Mouse (Mus musculus) heart, adult 2 months (tissue): ENCODE measurements around the gene Syngr2.

Experiments
- CTCF ChIP-seq: fragments of 200-600 bp; IDR thresholded peaks from 2 replicates; pipeline ENCODE4 v1.8.1; 2022; ENCODE audit warnings: antibody characterized with exemption, mild to moderate bottlenecking, moderate library complexity
- POLR2A ChIP-seq: fragments of 200-500 bp; IDR thresholded peaks from 2 replicates; pipeline ENCODE4 v1.6.1; 2011; ENCODE audit warnings: mild to moderate bottlenecking, low read depth, low read length, control low read depth; ENCODE audit not compliant: insufficient read depth

DNA sequence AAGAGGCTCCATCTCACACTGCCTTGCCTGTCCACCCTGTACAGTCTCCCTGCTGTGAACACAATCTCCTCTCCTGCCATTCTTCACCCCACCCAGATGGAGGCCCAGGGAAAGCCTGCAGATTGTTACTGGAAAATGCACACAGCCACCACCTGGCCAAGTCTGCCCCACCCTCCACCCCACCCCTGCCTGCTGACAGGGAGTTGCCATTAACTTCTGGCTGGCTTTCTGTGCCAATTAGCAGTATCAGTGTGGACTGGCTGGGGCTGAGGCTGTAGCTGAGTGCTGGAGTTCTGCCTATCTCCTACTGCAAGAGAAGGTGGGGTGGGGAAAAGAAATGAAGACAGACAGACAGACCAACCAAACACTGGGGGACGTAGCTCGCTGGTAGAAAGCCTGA is 29.1 kb downstream of the Syngr2 start:
- TF ChIP-seq POLR2A = no peak
- TF ChIP-seq CTCF = no peak
